Mouse (Mus musculus) left cerebral cortex, postnatal 10 days (tissue): ENCODE measurements around the gene Grin2b. TPM values are rescaled to one million over a fixed set of nuclear protein-coding genes. Genes with fewer than 3 reads are reported as not detected.

Experiments
- DNase-seq, 2 experiments: peaks; one replicate each; pipeline ENCODE4 v3.0.0; 2021 to 2022; ENCODE audit warnings: low spot score in 2 of 2, mixed read lengths in 1 of 2; ENCODE audit errors: extremely low spot score in 1 of 2
- intact Hi-C: fragments of 180-260 bp; cut with DNase I; formaldehyde crosslinking; loops from one replicate; pipeline ENCODE4 v1.15.1; 2025
- microRNA-seq: library from miRNA; unstranded; fragments of <30 nt; microRNA quantifications from one replicate; pipeline ENCODE4 v1.2.0, GENCODE M21; 2022
- total RNA-seq, 2 experiments: library from RNA; stranded (reverse); gene quantifications; 2 replicates each; pipeline ENCODE4 v1.2.3; 2021

Grin2b gene
- total RNA-seq, 2 experiments from 2014 or later = 318 to 347 TPM

- intact Hi-C loops = no loop called here
These were observed 493.1 kb downstream of the Grin2b start for GRCm38 (mm10) chr6:135680105-135680710.

DNA sequence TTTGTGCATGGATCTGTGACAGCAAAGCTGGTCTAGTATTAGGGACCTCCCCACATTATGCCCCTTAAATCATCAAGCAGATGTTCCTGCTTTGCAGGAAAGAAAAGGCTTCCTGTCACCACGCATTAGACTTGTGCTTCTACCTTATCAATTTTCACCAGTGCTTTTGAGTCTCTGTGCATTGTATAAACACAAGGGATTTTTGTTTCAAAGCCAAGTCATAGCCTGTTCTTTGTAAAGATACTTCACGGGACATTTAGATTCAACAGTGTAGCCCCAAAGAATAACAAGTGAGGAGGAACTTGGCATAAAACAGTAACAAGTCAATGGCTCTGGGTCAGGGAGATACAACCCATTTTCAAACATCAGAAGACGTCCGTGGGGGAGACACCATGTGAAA, 498.9 kb downstream of the Grin2b start:
- intact Hi-C loops = no loop called here
- DNase-seq = no peak

More at GRCm38 (mm10) chr6:135680105-135680710, 493.1 kb downstream of the Grin2b start:
- DNase-seq = no peak

DNA sequence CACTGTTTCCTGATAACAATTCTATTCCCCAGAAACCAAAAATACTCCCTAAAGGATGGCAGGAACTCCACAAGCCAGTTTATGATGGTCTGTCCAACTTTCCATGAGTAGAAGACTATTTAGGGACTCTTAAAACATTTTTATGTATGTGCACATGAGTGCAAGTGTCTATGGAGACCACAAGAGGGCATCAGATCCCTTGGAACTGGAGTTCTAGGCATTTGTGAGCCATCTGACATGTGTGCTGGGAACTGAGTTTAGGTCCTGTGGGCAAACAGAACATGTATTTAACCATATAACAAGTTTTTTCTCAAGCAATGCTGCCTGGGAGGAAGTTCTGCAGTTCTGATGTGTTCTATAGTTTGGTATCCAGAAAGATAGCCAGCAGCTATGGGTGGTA, 501.3 kb downstream of the Grin2b start:
- no peak for DNase-seq
- intact Hi-C loops = no loop called here

Small RNA genes within 50 kb of the gene (microRNA-seq; reads per million reads assigned to microRNA genes)
- not detected for gene Gm22892

Other genes starting within 250 kb of the Grin2b start
- gene Gm8994, start 154.0 kb upstream of the Grin2b start, total RNA-seq = not detected
- not detected for gene E330021D16Rik, start 242.1 kb upstream of the Grin2b start, total RNA-seq